Mouse (Mus musculus) Patski (cell line): ENCODE measurements around the gene Pms1. TPM values are rescaled to one million over a fixed set of nuclear protein-coding genes. Genes with fewer than 3 reads are reported as not detected.
"Not testable (repeated sequence)": the region's sequence is repeated elsewhere in the genome, so short reads cannot be mapped to it uniquely, and the experiment has no call there.

Experiments used
- ATAC-seq: fragments of 100-300 bp; one replicate; pipeline ENCODE4 v1.8.0; 2021
- CTCF ChIA-PET: fragments of 350-600 bp; sonication (Branson Sonifier 250); formaldehyde crosslinking; loops from one replicate; lab custom pipeline; 2022; ENCODE audit warnings: inconsistent platforms; lab: Charles Lee
- POLR2A ChIA-PET: fragments of 350-600 bp; sonication (Branson Sonifier 250); formaldehyde crosslinking; loops from one replicate; lab custom pipeline; 2022; ENCODE audit warnings: antibody characterized with exemption, inconsistent platforms; lab: Charles Lee
- DNase-seq: peaks from one replicate; pipeline ENCODE4 v3.0.0-alpha.2; 2011; ENCODE audit warnings: low read depth, low spot score
- H3K27me3 ChIP-seq: fragments of 371-371 bp; one replicate; pipeline ENCODE4 v1.5.1; 2021
- CTCF ChIP-seq: fragments of 100-300 bp; IDR thresholded peaks from one replicate; pipeline ENCODE4 v1.5.1; 2021
- in situ Hi-C: fragments of 300-500 bp; cut with MboI; formaldehyde crosslinking; loops from 3 replicates; pipeline ENCODE4 v1.11.1; 2018; ENCODE audit warnings: low pct_unique_long_range_greater_than_20kb, mixed read lengths
- polyA plus RNA-seq: library from polyadenylated mRNA; unstranded; gene quantifications from one replicate; pipeline ENCODE4 v1.2.3, GENCODE M21; 2021

The Pms1 gene
- polyA plus RNA-seq, result 7.1 TPM

- no peak for TF ChIP-seq CTCF
- POLR2A ChIA-PET, result interaction anchor here (1.0 to 1.6 kb wide), 2 partner anchors 16 to 31 kb away, joined by 3 to 4 read pairs; no protein-coding TSS in a partner anchor
- CTCF ChIA-PET, result interaction anchor here (1.1 to 1.4 kb wide), 2 partner anchors 14 to 25 kb away, joined by 3 read pairs; no protein-coding TSS in a partner anchor
- DNase-seq (peak; percentile 87), ATAC-seq (peak; percentile 100)
- H3K27me3 ChIP-seq, result no peaks in the 10 kb centered on the region
- in situ Hi-C loops, result no loop called here
These were observed at the start of gene Pms1, which contains the start of the genes Ormdl1 and Gm28778 for GRCm38 (mm10) chr1:53296581-53297383. Gene Pms1 (minus strand): TSS chr1:53297018. Gene Ormdl1 (plus strand): TSS chr1:53297095. Gene Gm28778 (plus strand): TSS chr1:53297111.

GRCm38 (mm10) chr1:53341071-53341470 lies 44.3 kb upstream of the Pms1 start:
- in situ Hi-C loops, result no loop called here
- ChIA-PET POLR2A (interaction anchor here (0.5 kb wide), 1 partner anchor 1886 kb away, joined by 3 read pairs; no protein-coding TSS in a partner anchor), CTCF (no interaction called here)
- TF ChIP-seq CTCF, result no peak
- no peak for ATAC-seq
- no peak for DNase-seq
- H3K27me3 ChIP-seq, result no peaks in the 10 kb centered on the region

GRCm38 (mm10) chr1:53337403-53337802 lies 40.6 kb upstream of the Pms1 start:
- DNase-seq, ATAC-seq, POLR2A ChIA-PET, CTCF ChIA-PET, H3K27me3 ChIP-seq, in situ Hi-C loops: not testable (repeated sequence)

DNA sequence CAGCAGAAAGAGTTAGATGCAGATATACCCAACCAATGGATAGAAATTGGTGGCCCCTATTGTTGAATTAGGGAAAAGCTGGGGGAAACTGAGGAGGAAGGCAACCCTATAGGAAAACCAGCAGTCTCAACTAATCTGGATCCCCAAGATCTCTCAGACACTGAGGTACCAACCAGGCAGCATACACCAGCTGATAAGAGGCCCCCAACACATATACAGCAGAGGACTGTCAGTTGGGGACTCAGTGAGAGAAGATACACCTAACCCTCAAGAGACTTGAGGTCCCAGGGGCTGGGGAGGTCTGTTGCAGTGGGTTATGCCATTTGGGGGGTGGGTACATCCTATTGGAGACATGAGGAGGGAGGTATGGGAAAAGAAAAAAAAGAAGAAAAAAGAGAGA lies 38.6 kb upstream of the Pms1 start:
- CTCF ChIA-PET, result no interaction called here

GRCm38 (mm10) chr1:53333527-53333926 lies 36.7 kb upstream of the Pms1 start:
- in situ Hi-C loops, DNase-seq, POLR2A ChIA-PET, H3K27me3 ChIP-seq, CTCF ChIA-PET, ATAC-seq: not testable (repeated sequence)

More for the DNA sequence above, 38.6 kb upstream of the Pms1 start:
- TF ChIP-seq CTCF, result no peak
- in situ Hi-C loops, result no loop called here
- POLR2A ChIA-PET, result no interaction called here
- DNase-seq (no peak), ATAC-seq (no peak)
- no peaks in the 10 kb centered on the region for H3K27me3 ChIP-seq

GRCm38 (mm10) chr1:53324827-53325494 lies 28.1 kb upstream of the Pms1 start:
- ChIA-PET POLR2A (no interaction called here), CTCF (interaction anchor here (0.9 kb wide), 1 partner anchor 26 kb away, joined by 3 read pairs; no protein-coding TSS in a partner anchor)
- no peak for TF ChIP-seq CTCF
- no peaks in the 10 kb centered on the region for H3K27me3 ChIP-seq
- ATAC-seq (no peak), DNase-seq (no peak)
- in situ Hi-C loops, result no loop called here

- ChIA-PET CTCF (interaction anchor here (0.9 kb wide), 1 partner anchor 26 kb away, joined by 3 read pairs; no protein-coding TSS in a partner anchor), POLR2A (no interaction called here)
- in situ Hi-C loops, result no loop called here
- no peak for DNase-seq
- ATAC-seq, result no peak
- no peaks in the 10 kb centered on the region for H3K27me3 ChIP-seq
- TF ChIP-seq CTCF, result no peak
These were observed 27.5 kb upstream of the Pms1 start for GRCm38 (mm10) chr1:53324277-53324676.

DNA sequence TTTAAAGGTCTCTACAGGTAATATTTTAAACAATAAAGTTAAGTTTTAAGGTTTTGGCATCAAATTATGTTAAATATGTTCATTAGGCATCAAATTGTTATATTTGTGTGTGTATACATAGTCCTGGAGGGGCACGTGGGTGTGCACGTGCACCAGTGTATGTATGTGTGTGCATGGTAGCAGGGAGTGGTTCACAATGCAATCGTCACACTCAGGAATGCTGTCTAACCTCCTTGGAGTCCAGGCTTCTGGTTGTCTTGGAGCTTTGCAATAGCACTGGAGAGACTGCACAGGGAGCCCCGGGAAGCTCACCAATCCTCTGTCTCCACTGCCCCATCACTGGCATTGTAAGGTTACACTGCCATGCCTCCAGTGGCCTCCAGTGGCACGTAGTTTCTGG lies 26.4 kb upstream of the Pms1 start:
- DNase-seq (no peak), ATAC-seq (no peak)
- ChIA-PET CTCF (no interaction called here), POLR2A (interaction anchor here (0.8 kb wide), 1 partner anchor 449 kb away, joined by 3 read pairs; no protein-coding TSS in a partner anchor)
- TF ChIP-seq CTCF, result no peak
- in situ Hi-C loops, result no loop called here
- no peaks in the 10 kb centered on the region for H3K27me3 ChIP-seq

GRCm38 (mm10) chr1:53321662-53322344 lies 25.0 kb upstream of the Pms1 start:
- DNase-seq (no peak), ATAC-seq (no peak)
- in situ Hi-C loops, result no loop called here
- ChIA-PET CTCF (interaction anchor here (1.0 kb wide), 1 partner anchor 25 kb away, joined by 3 read pairs; the partner anchor contains the start of genes Gm28778, Ormdl1 and Pms1), POLR2A (interaction anchor here (0.6 kb wide), 1 partner anchor 9 kb away, joined by 4 read pairs; no protein-coding TSS in a partner anchor)
- H3K27me3 ChIP-seq, result no peaks in the 10 kb centered on the region
- TF ChIP-seq CTCF, result no peak
